Mouse (Mus musculus): Measurements from ENCODE around the gene Itgad. TPM values are rescaled to one million over a fixed set of nuclear protein-coding genes. Genes with fewer than 3 reads are reported as not detected.
A peak's percentile ranks its signal among the peaks of the same experiment; 100 is the strongest.

Gene Itgad
- total and polyA plus RNA-seq, 2 experiments from 2014 or later, result not detected

GRCm38 (mm10) chr7:128252609-128253008 lies 98.4 kb downstream of the Itgad start:
- no peak overlapping the region for H3K27ac ChIP-seq (ENCODE audit: low read depth, low read length)
- no peaks in the 10 kb centered on the region for H3K27me3 ChIP-seq (ENCODE audit: insufficient read depth, low read length)
- 9% methylated on average over 24 of the region's 24 CpGs for WGBS
- TF ChIP-seq CTCF (IDR thresholded peaks at IDR 0.05), result no peak
- DNase-seq (ENCODE audit: low spot score) (no peak), ATAC-seq (ENCODE audit: low FRiP score) (no peak)
- peaks cover 3% of the 10 kb centered on the region; the same call in 1 of the 2 replicates for H3K4me1 ChIP-seq (ENCODE audit: insufficient read depth, low read length)
- H3K4me3 ChIP-seq (ENCODE audit: low read depth, low read length), result peak overlapping the region; percentile 20
- H3K9ac ChIP-seq (replicated peaks; ENCODE audit: low read length, poor library complexity, severe bottlenecking), result no peak overlapping the region; the same call in 1 of the 2 replicates
- no peaks in the 10 kb centered on the region for H3K9me3 ChIP-seq (ENCODE audit: low read length)
- H3K4me2 ChIP-seq (ENCODE audit: low read depth, low read length, poor library complexity, severe bottlenecking), result peak overlapping the region; percentile 40
- H3K36me3 ChIP-seq (ENCODE audit: insufficient read depth, low read length), result no peaks in the 10 kb centered on the region

- 62% methylated on average over 2 of the region's 2 CpGs for WGBS
- Histone ChIP-seq H3K27me3 (ENCODE audit: insufficient read depth, low read length) (no peaks in the 10 kb centered on the region), H3K9me3 (ENCODE audit: low read length) (no peaks in the 10 kb centered on the region), H3K4me3 (ENCODE audit: low read depth, low read length) (no peak overlapping the region), H3K4me2 (ENCODE audit: low read depth, low read length, poor library complexity, severe bottlenecking) (no peak overlapping the region), H3K36me3 (ENCODE audit: insufficient read depth, low read length) (no peaks in the 10 kb centered on the region), H3K9ac (replicated peaks; ENCODE audit: low read length, poor library complexity, severe bottlenecking) (no peak overlapping the region), H3K27ac (ENCODE audit: low read depth, low read length) (no peak overlapping the region), H3K4me1 (ENCODE audit: insufficient read depth, low read length) (no peaks in the 10 kb centered on the region)
- DNase-seq (ENCODE audit: low spot score), result no peak
- TF ChIP-seq CTCF (IDR thresholded peaks at IDR 0.05), result no peak
- ATAC-seq (ENCODE audit: low FRiP score), result no peak
Observed at GRCm38 (mm10) chr7:128254978-128255377, 100.8 kb downstream of the Itgad start.

DNA sequence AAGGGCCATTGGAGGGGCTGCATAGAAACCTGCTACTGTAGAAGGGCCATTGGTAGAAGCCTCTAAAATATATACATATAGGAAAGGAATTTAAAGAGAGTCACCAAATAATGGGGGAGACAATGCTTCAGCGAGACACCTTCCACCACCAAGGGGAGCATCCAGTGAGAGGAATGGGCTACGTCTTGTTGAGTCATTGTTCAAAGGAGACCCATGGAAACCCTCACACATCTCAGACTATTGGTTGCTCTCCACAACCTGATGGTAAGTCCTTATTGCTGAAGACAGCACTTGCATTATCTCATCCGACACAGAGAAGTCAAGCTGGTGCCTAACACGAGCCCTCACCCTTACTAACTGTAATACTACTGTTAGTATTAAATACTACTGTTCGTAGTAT lies 101.6 kb downstream of the Itgad start:
- DNase-seq (ENCODE audit: low spot score), result no peak
- no peak for TF ChIP-seq CTCF (IDR thresholded peaks at IDR 0.05)
- Histone ChIP-seq H3K4me1 (ENCODE audit: insufficient read depth, low read length) (no peaks in the 10 kb centered on the region), H3K9me3 (ENCODE audit: low read length) (no peaks in the 10 kb centered on the region), H3K36me3 (ENCODE audit: insufficient read depth, low read length) (no peaks in the 10 kb centered on the region), H3K27ac (ENCODE audit: low read depth, low read length) (no peak overlapping the region), H3K4me2 (ENCODE audit: low read depth, low read length, poor library complexity, severe bottlenecking) (no peak overlapping the region), H3K27me3 (ENCODE audit: insufficient read depth, low read length) (no peaks in the 10 kb centered on the region), H3K4me3 (ENCODE audit: low read depth, low read length) (no peak overlapping the region), H3K9ac (replicated peaks; ENCODE audit: low read length, poor library complexity, severe bottlenecking) (no peak overlapping the region)
- WGBS, result 92% methylated on average over 5 of the region's 5 CpGs
- ATAC-seq (ENCODE audit: low FRiP score), result no peak

DNA sequence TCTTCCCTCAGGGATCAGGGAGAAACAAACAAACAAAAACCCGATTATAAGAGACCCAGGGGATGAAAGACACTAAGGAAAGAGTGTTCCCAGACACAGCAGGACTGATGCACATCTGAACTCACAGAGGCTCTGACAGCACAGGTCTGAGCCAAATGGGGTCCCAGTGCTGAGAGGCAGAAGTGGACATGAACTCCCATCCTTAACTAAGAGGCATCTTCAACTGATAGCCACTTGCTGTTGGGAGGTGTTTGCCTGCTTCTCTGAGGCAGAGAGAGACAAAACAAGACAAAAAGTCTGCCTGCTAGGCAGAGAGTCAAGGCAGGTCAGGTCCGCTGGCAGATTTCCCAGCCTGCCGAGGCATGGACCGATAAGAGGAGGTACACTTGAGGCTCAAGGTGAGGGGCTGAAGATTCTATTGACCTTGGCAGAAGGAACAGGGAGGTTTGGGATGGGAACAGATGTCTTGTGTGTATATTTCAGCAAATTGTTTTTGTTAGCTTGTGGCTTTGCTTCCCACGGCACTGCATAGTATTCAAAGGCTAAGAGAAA lies 102.7 kb downstream of the Itgad start:
- Histone ChIP-seq H3K4me1 (ENCODE audit: insufficient read depth, low read length) (no peaks in the 10 kb centered on the region), H3K27me3 (ENCODE audit: insufficient read depth, low read length) (no peaks in the 10 kb centered on the region), H3K4me3 (ENCODE audit: low read depth, low read length) (no peak overlapping the region), H3K9me3 (ENCODE audit: low read length) (no peaks in the 10 kb centered on the region), H3K4me2 (ENCODE audit: low read depth, low read length, poor library complexity, severe bottlenecking) (no peak overlapping the region), H3K27ac (ENCODE audit: low read depth, low read length) (no peak overlapping the region), H3K9ac (replicated peaks; ENCODE audit: low read length, poor library complexity, severe bottlenecking) (no peak overlapping the region), H3K36me3 (ENCODE audit: insufficient read depth, low read length) (no peaks in the 10 kb centered on the region)
- DNase-seq (ENCODE audit: low spot score) (no peak), ATAC-seq (ENCODE audit: low FRiP score) (no peak)
- WGBS, result 56% methylated on average over 5 of the region's 5 CpGs
- no peak for TF ChIP-seq CTCF (IDR thresholded peaks at IDR 0.05)

DNA sequence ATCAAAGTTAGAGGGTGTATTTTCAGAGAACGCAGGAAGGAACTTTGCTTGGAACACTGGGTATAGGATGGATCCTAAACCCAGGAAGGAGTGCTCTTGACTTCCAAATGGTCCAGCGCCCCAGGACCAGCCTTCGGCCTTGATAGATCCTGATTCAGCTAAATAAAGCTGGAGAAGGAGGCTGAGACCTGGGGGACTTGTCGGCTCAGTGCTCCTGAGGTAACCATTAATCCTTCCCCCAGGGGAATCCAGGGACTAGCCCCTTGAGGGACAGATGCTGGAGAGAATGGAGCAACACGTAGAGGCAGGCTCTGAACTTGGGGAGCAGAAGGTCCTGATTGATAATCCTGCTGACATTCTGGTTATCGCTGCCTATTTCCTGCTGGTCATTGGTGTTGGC lies 111.2 kb downstream of the Itgad start, which contains the start of gene Slc5a2:
Gene Slc5a2 (plus strand): TSS at position 247 of the 400 bp plus-strand sequence.
- no peak for TF ChIP-seq CTCF (IDR thresholded peaks at IDR 0.05)
- Histone ChIP-seq H3K27me3 (ENCODE audit: insufficient read depth, low read length) (no peaks in the 10 kb centered on the region), H3K4me3 (ENCODE audit: low read depth, low read length) (no peak within 1 kb of the TSS), H3K4me2 (ENCODE audit: low read depth, low read length, poor library complexity, severe bottlenecking) (no peak within 1 kb of the TSS), H3K9ac (replicated peaks; ENCODE audit: low read length, poor library complexity, severe bottlenecking) (no peak within 1 kb of the TSS), H3K27ac (ENCODE audit: low read depth, low read length) (no peak within 1 kb of the TSS), H3K4me1 (ENCODE audit: insufficient read depth, low read length) (no peaks in the 10 kb centered on the region), H3K9me3 (ENCODE audit: low read length) (no peaks in the 10 kb centered on the region), H3K36me3 (ENCODE audit: insufficient read depth, low read length) (no peaks in the 10 kb centered on the region; the same call in 1 of the 2 replicates)
- DNase-seq (ENCODE audit: low spot score), result no peak
- ATAC-seq (ENCODE audit: low FRiP score), result no peak
- WGBS, result 83% methylated on average over 6 of the region's 6 CpGs

DNA sequence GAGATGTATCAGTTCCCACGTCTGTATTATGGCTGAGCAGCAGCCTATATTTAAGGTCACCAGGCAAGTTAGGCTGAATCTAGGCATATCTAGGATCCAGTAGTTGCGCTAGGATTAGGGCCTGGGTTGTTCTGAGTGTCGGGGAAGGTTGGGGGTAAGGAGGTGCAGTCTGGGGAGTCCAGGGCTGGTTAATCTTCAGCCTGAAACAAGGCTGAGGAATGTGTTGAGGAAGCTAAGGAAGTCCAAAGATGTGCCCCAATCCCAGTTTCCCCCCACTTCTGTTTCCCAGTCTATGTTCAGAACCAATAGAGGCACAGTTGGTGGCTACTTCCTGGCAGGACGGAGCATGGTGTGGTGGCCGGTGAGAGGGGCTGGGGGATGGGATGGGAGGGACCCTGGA lies 111.9 kb downstream of the Itgad start:
- 84% methylated on average over 5 of the region's 5 CpGs for WGBS
- ATAC-seq (ENCODE audit: low FRiP score) (no peak), DNase-seq (ENCODE audit: low spot score) (no peak)
- Histone ChIP-seq H3K4me3 (ENCODE audit: low read depth, low read length) (no peak overlapping the region), H3K4me2 (ENCODE audit: low read depth, low read length, poor library complexity, severe bottlenecking) (no peak overlapping the region), H3K36me3 (ENCODE audit: insufficient read depth, low read length) (peaks cover 5% of the 10 kb centered on the region; the same call in 1 of the 2 replicates), H3K27ac (ENCODE audit: low read depth, low read length) (no peak overlapping the region), H3K9me3 (ENCODE audit: low read length) (no peaks in the 10 kb centered on the region), H3K27me3 (ENCODE audit: insufficient read depth, low read length) (no peaks in the 10 kb centered on the region), H3K9ac (replicated peaks; ENCODE audit: low read length, poor library complexity, severe bottlenecking) (no peak overlapping the region), H3K4me1 (ENCODE audit: insufficient read depth, low read length) (no peaks in the 10 kb centered on the region)
- TF ChIP-seq CTCF (IDR thresholded peaks at IDR 0.05), result no peak

Data from midbrain, postnatal 0 days (tissue).